Mouse (Mus musculus): ENCODE results near the gene Slc26a11.

GRCm38 (mm10) chr11:119307916-119308315, 47.4 kb upstream of the Slc26a11 start:
- no peak for TF ChIP-seq TCF12 (IDR thresholded peaks at IDR 0.05; ENCODE audit: low read depth, low read length)
- TF ChIP-seq UBTF (IDR thresholded peaks at IDR 0.05; ENCODE audit: low read depth, low read length): no peak
- no peak for TF ChIP-seq POLR2A (IDR thresholded peaks at IDR 0.05; ENCODE audit: low read depth, low read length)
- no peak for TF ChIP-seq KAT2A (IDR thresholded peaks at IDR 0.05; ENCODE audit: insufficient replicate concordance, low read length)
- TF ChIP-seq MAX (IDR thresholded peaks at IDR 0.05; ENCODE audit: low read length): no peak
- no peak for TF ChIP-seq MAFK (IDR thresholded peaks at IDR 0.05; ENCODE audit: insufficient replicate concordance, low read length)
- TF ChIP-seq EP300 (IDR thresholded peaks at IDR 0.05; ENCODE audit: low read length): no peak
- TF ChIP-seq RCOR1 (conservative IDR thresholded peaks at IDR 0.05; ENCODE audit: low read depth, low read length): no peak
- TF ChIP-seq MAZ (IDR thresholded peaks at IDR 0.05; ENCODE audit: low read depth, low read length): no peak
- TF ChIP-seq JUND (conservative IDR thresholded peaks at IDR 0.05; ENCODE audit: low read depth, low read length): no peak
- no peak for TF ChIP-seq NRF1 (IDR thresholded peaks at IDR 0.05; ENCODE audit: low read depth, low read length)
- no peak for TF ChIP-seq USF1 (IDR thresholded peaks at IDR 0.05; ENCODE audit: low read depth, low read length)
- no peak for TF ChIP-seq CHD1 (IDR thresholded peaks at IDR 0.05; ENCODE audit: low read depth, low read length)

Data from CH12.LX (cell line).